Mouse (Mus musculus) bone marrow, adult 2 months (tissue): ENCODE measurements at regions not wholly inside any gene's neighbourhood (a gene's known extent, or its start where the extent isn't known, plus 50 kb on each side); places are given as distances from the start of the nearest gene placed in this dataset.

ENCODE experiments used
- CTCF ChIP-seq: fragments of 200-500 bp; IDR thresholded peaks from 2 replicates; pipeline ENCODE4 v1.5.1; 2011; ENCODE audit warnings: low read length, control low read depth; ENCODE audit not compliant: control insufficient read depth, insufficient read depth
- POLR2A ChIP-seq: fragments of 200-500 bp; IDR thresholded peaks from 2 replicates; pipeline ENCODE4 v1.6.1; 2011; ENCODE audit warnings: low read depth, mild to moderate bottlenecking, control low read depth, low read length, borderline replicate concordance; ENCODE audit not compliant: control insufficient read depth

GRCm38 (mm10) chr3:21655301-21655700 lies 421.2 kb upstream of the Tbl1xr1 start:
- TF ChIP-seq CTCF = no peak
- TF ChIP-seq POLR2A = no peak
